Mouse (Mus musculus) limb, embryonic 11.5 days (tissue): ENCODE measurements at regions not wholly inside any gene's neighbourhood (a gene's known extent, or its start where the extent isn't known, plus 50 kb on each side); places are given as distances from the start of the nearest gene placed in this dataset.

Experiments
- ATAC-seq: fragments of 200-750 bp; cut with Nextera tagmentation; 2 replicates; pipeline ENCODE4 v1.8.0; 2017; ENCODE audit warnings: low read depth; ENCODE audit not compliant: insufficient number of reproducible peaks, low FRiP score, low TSS enrichment
- DNase-seq: peaks from one replicate; pipeline ENCODE4 v3.0.0-alpha.2; 2015; ENCODE audit warnings: low spot score
- H3K27ac ChIP-seq: fragments of 300-500 bp; sonication (generic); replicated peaks from 2 replicates; pipeline ENCODE4 v1.5.1; 2014; ENCODE audit warnings: low read depth, mild to moderate bottlenecking, low read length
- H3K27me3 ChIP-seq: fragments of 300-500 bp; sonication (generic); 2 replicates; pipeline ENCODE4 v1.6.1; 2014; ENCODE audit warnings: mild to moderate bottlenecking, low read length, mixed read lengths; ENCODE audit not compliant: control insufficient read depth, insufficient read depth
- H3K36me3 ChIP-seq: fragments of 300-500 bp; sonication (generic); 2 replicates; pipeline ENCODE4 v1.6.1; 2014; ENCODE audit warnings: mild to moderate bottlenecking, low read length, moderate library complexity, mixed read lengths; ENCODE audit not compliant: control insufficient read depth, insufficient read depth
- H3K4me1 ChIP-seq: fragments of 300-500 bp; sonication (generic); 2 replicates; pipeline ENCODE4 v1.6.1; 2014; ENCODE audit warnings: low read length, mixed read lengths; ENCODE audit not compliant: control insufficient read depth, insufficient read depth
- H3K4me2 ChIP-seq: fragments of 300-500 bp; sonication (generic); 2 replicates; pipeline ENCODE4 v1.6.1; 2014; ENCODE audit warnings: low read depth, mild to moderate bottlenecking, moderate library complexity; ENCODE audit not compliant: severe bottlenecking
- H3K4me3 ChIP-seq: fragments of 300-500 bp; sonication (generic); 2 replicates; pipeline ENCODE4 v1.5.1; 2014; ENCODE audit warnings: low read depth, low read length
- H3K9ac ChIP-seq: fragments of 300-500 bp; sonication (generic); 2 replicates; pipeline ENCODE4 v1.6.1; 2014; ENCODE audit warnings: mild to moderate bottlenecking, low read length
- H3K9me3 ChIP-seq: fragments of 300-500 bp; sonication (generic); 2 replicates; pipeline ENCODE4 v1.6.1; 2016; ENCODE audit warnings: low read length; ENCODE audit not compliant: control insufficient read depth
- WGBS: fragments of 180-500 bp; shearing (Covaris S2); extraction: QIAGEN DNeasy Blood & Tissue Kit; methylation state at CpG from one replicate; pipeline ENCODE4 v1.1.7; 2014; 5-methylcytosine and 5-hydroxymethylcytosine counted together

- Histone ChIP-seq H3K27ac (no peak overlapping the region), H3K9ac (no peak overlapping the region; the same call in 1 of the 2 replicates), H3K27me3 (no peaks in the 10 kb centered on the region), H3K4me1 (no peaks in the 10 kb centered on the region), H3K4me2 (no peak overlapping the region), H3K9me3 (no peaks in the 10 kb centered on the region), H3K4me3 (no peak overlapping the region), H3K36me3 (no peaks in the 10 kb centered on the region)
- 83% methylated on average over 14 of the region's 14 CpGs for WGBS
- no peak for ATAC-seq
- no peak for DNase-seq
These were observed 420.8 kb downstream of the Ptpru start for GRCm38 (mm10) chr4:131417159-131417748.

GRCm38 (mm10) chr4:131425311-131425710, 412.8 kb downstream of the Ptpru start:
- no peaks in the 10 kb centered on the region for H3K27me3 ChIP-seq
- DNase-seq, result no peak
- ATAC-seq, result no peak
- no peak overlapping the region for H3K4me3 ChIP-seq
- H3K27ac ChIP-seq, result no peak overlapping the region
- 52% methylated on average over 11 of the region's 11 CpGs for WGBS
- H3K4me2 ChIP-seq, result no peak overlapping the region
- H3K36me3 ChIP-seq, result no peaks in the 10 kb centered on the region
- H3K4me1 ChIP-seq, result peaks cover 2% of the 10 kb centered on the region; the same call in 1 of the 2 replicates
- H3K9ac ChIP-seq, result no peak overlapping the region
- no peaks in the 10 kb centered on the region for H3K9me3 ChIP-seq

- Histone ChIP-seq H3K9ac (no peak overlapping the region), H3K27ac (no peak overlapping the region), H3K4me3 (no peak overlapping the region), H3K9me3 (no peaks in the 10 kb centered on the region), H3K4me2 (no peak overlapping the region), H3K4me1 (peaks cover 2% of the 10 kb centered on the region; the same call in 1 of the 2 replicates), H3K27me3 (no peaks in the 10 kb centered on the region), H3K36me3 (no peaks in the 10 kb centered on the region)
- ATAC-seq, result no peak
- DNase-seq, result no peak
- 95% methylated on average over 7 of the region's 7 CpGs for WGBS
These were observed 410.2 kb downstream of the Ptpru start for GRCm38 (mm10) chr4:131427871-131428270.

GRCm38 (mm10) chr4:131429356-131429755, 408.7 kb downstream of the Ptpru start:
- H3K27me3 ChIP-seq, result no peaks in the 10 kb centered on the region
- no peak overlapping the region for H3K27ac ChIP-seq
- no peak overlapping the region for H3K4me3 ChIP-seq
- no peak overlapping the region for H3K4me2 ChIP-seq
- 82% methylated on average over 11 of the region's 11 CpGs for WGBS
- ATAC-seq, result no peak
- no peaks in the 10 kb centered on the region for H3K9me3 ChIP-seq
- H3K36me3 ChIP-seq, result no peaks in the 10 kb centered on the region
- H3K4me1 ChIP-seq, result peaks cover 2% of the 10 kb centered on the region; the same call in 1 of the 2 replicates
- H3K9ac ChIP-seq, result no peak overlapping the region
- no peak for DNase-seq

- Histone ChIP-seq H3K4me3 (no peak overlapping the region), H3K27me3 (no peaks in the 10 kb centered on the region), H3K4me1 (no peaks in the 10 kb centered on the region; the same call in 1 of the 2 replicates), H3K9ac (no peak overlapping the region), H3K27ac (no peak overlapping the region), H3K36me3 (no peaks in the 10 kb centered on the region), H3K4me2 (no peak overlapping the region), H3K9me3 (no peaks in the 10 kb centered on the region)
- ATAC-seq (no peak), DNase-seq (no peak)
- 92% methylated on average over 1 of the region's 1 CpGs for WGBS
These were observed 407.7 kb downstream of the Ptpru start for GRCm38 (mm10) chr4:131430420-131430819.

- no peak overlapping the region for H3K4me2 ChIP-seq
- H3K36me3 ChIP-seq, result no peaks in the 10 kb centered on the region
- no peaks in the 10 kb centered on the region for H3K4me1 ChIP-seq
- H3K9me3 ChIP-seq, result no peaks in the 10 kb centered on the region
- no peaks in the 10 kb centered on the region for H3K27me3 ChIP-seq
- no peak for ATAC-seq
- H3K27ac ChIP-seq, result no peak overlapping the region
- H3K4me3 ChIP-seq, result no peak overlapping the region
- 8% methylated on average over 5 of the region's 5 CpGs for WGBS
- no peak overlapping the region for H3K9ac ChIP-seq
- peak; percentile 89 for DNase-seq
These were observed 406.9 kb downstream of the Ptpru start for GRCm38 (mm10) chr4:131431188-131431587.

- H3K27ac ChIP-seq, result no peak overlapping the region
- no peaks in the 10 kb centered on the region for H3K4me1 ChIP-seq
- H3K9ac ChIP-seq, result no peak overlapping the region
- no peaks in the 10 kb centered on the region for H3K9me3 ChIP-seq
- no peak overlapping the region for H3K4me2 ChIP-seq
- no peaks in the 10 kb centered on the region for H3K36me3 ChIP-seq
- DNase-seq (no peak), ATAC-seq (no peak)
- 55% methylated on average over 13 of the region's 13 CpGs for WGBS
- H3K4me3 ChIP-seq, result no peak overlapping the region
- no peaks in the 10 kb centered on the region for H3K27me3 ChIP-seq
These were observed 405.4 kb downstream of the Ptpru start for GRCm38 (mm10) chr4:131432591-131433177.

GRCm38 (mm10) chr4:131435222-131435621, 402.9 kb downstream of the Ptpru start:
- H3K9me3 ChIP-seq, result no peaks in the 10 kb centered on the region
- no peaks in the 10 kb centered on the region for H3K27me3 ChIP-seq
- no peaks in the 10 kb centered on the region for H3K4me1 ChIP-seq
- ATAC-seq (no peak), DNase-seq (no peak)
- H3K4me2 ChIP-seq, result no peak overlapping the region
- H3K9ac ChIP-seq, result no peak overlapping the region
- no peaks in the 10 kb centered on the region for H3K36me3 ChIP-seq
- H3K27ac ChIP-seq, result no peak overlapping the region
- H3K4me3 ChIP-seq, result no peak overlapping the region
- 82% methylated on average over 12 of the region's 12 CpGs for WGBS

GRCm38 (mm10) chr4:131438403-131438802, 399.7 kb downstream of the Ptpru start:
- no peaks in the 10 kb centered on the region for H3K36me3 ChIP-seq
- H3K27me3 ChIP-seq, result no peaks in the 10 kb centered on the region
- no peak for DNase-seq
- no peaks in the 10 kb centered on the region for H3K9me3 ChIP-seq
- no peak overlapping the region for H3K4me2 ChIP-seq
- no peak overlapping the region for H3K9ac ChIP-seq
- 87% methylated on average over 2 of the region's 2 CpGs for WGBS
- ATAC-seq, result no peak
- no peak overlapping the region for H3K4me3 ChIP-seq
- no peaks in the 10 kb centered on the region for H3K4me1 ChIP-seq
- H3K27ac ChIP-seq, result no peak overlapping the region
